Mouse (Mus musculus): ENCODE results near the gene Txlna.
A peak's percentile ranks its signal among the peaks of the same experiment; 100 is the strongest.

- peak; percentile 30 to 43; a peak in 2 of 4 replicates for TF ChIP-seq POLR2A (IDR thresholded peaks at IDR 0.05; ENCODE audit: control insufficient read depth in 1 of 2, insufficient read depth in 1 of 2, low read depth in 1 of 2, low read length in 2 of 2, poor library complexity in 1 of 2)
- TF ChIP-seq NRF1 (IDR thresholded peaks at IDR 0.05; ENCODE audit: insufficient read depth, low read depth, low read length, poor library complexity, severe bottlenecking) = no peak
- no peak for TF ChIP-seq ZKSCAN1 (IDR thresholded peaks at IDR 0.05; ENCODE audit: low read depth, low read length)
- TF ChIP-seq POLR2AphosphoS5 (IDR thresholded peaks at IDR 0.05; ENCODE audit: borderline replicate concordance, low read depth, low read length) = no peak
- TF ChIP-seq EP300 (IDR thresholded peaks at IDR 0.05; ENCODE audit: low read depth in 1 of 2, low read length in 2 of 2) = no peak
Measured at GRCm38 (mm10) chr4:129624281-129625028, 16.4 kb downstream of the Txlna start.

Measured in MEL (cell line).